Mouse (Mus musculus): ENCODE measurements around the gene Prkci. TPM values are rescaled to one million over a fixed set of nuclear protein-coding genes. Genes with fewer than 3 reads are reported as not detected.

The Prkci gene
- polyA plus RNA-seq, 1 experiment = 240 TPM

DNA sequence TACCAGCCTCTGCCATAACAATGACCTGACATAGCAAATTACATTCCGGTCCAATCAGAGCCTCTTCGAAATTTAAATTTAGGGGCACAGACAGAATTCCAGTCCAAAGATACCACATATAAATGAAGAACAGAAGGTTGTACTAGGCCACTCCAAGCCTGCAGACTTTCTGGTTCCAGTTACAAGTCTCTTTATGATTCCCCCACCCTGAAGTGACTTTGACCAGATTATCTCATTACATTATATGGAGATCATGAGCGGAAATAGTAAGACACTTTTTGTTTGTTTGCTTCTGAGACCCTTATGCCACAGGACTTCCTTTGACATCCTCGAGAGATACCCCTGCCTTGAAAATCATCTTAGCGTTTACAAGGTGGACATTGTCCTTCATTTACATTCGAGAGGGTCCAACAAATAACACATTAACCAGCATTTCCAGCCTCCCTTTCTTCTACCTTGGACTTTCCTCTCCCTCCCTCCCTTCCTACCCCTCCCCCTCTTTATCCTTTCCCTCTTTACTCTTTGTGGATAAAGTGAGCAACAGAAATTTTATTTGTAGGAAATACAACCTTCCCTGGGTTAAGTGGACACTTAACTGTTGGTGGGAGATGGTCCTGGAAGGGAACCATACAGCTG lies 81.6 kb downstream of the Prkci start:
- TF ChIP-seq CTCF (IDR thresholded peaks at IDR 0.05; ENCODE audit: low read depth, low read length) (no peak), EP300 (IDR thresholded peaks at IDR 0.05; ENCODE audit: insufficient read depth, low read depth, low read length) (no peak)
- no peak overlapping the region for H3K27ac ChIP-seq (ENCODE audit: insufficient read depth, low read length)
- no peaks in the 10 kb centered on the region for H3K9me3 ChIP-seq (replicated peaks; ENCODE audit: control insufficient read depth, insufficient read depth, low read length, poor library complexity, severe bottlenecking)
- no peaks in the 10 kb centered on the region for H3K36me3 ChIP-seq (ENCODE audit: control insufficient read depth, insufficient read depth, low read length, poor library complexity, severe bottlenecking)
- no peak overlapping the region for H3K4me3 ChIP-seq (ENCODE audit: low read depth, low read length)
- H3K9ac ChIP-seq (ENCODE audit: low read depth, poor library complexity, severe bottlenecking) = no peak overlapping the region
- H3K27me3 ChIP-seq (ENCODE audit: control insufficient read depth, insufficient read depth, low read length, poor library complexity, severe bottlenecking) = no peaks in the 10 kb centered on the region
- H3K4me1 ChIP-seq (ENCODE audit: control insufficient read depth, insufficient read depth, low read length) = no peaks in the 10 kb centered on the region

DNA sequence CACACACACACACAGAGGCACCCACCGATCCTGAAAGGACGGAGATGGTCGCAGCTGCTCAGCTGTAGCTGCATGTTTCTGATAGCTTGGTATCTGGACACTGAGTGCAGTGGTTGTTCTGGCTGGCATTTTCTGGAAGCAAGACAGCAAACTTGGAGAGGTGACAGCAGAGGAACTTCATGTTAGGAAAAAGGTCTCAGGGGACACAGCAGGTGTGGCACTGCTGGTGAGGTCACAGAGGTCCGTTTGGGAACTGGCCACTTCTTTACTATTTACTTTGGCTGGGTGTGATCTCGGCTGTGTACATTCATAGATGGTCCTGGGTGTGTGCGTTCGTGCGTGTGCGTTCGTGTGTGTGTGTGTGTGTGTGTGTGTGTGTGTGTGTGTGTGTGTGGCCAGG lies 83.9 kb downstream of the Prkci start:
- Histone ChIP-seq H3K27me3 (ENCODE audit: control insufficient read depth, insufficient read depth, low read length, poor library complexity, severe bottlenecking) (no peaks in the 10 kb centered on the region), H3K9ac (ENCODE audit: low read depth, poor library complexity, severe bottlenecking) (no peak overlapping the region), H3K36me3 (ENCODE audit: control insufficient read depth, insufficient read depth, low read length, poor library complexity, severe bottlenecking) (no peaks in the 10 kb centered on the region), H3K27ac (ENCODE audit: insufficient read depth, low read length) (no peak overlapping the region), H3K4me1 (ENCODE audit: control insufficient read depth, insufficient read depth, low read length) (no peaks in the 10 kb centered on the region), H3K4me3 (ENCODE audit: low read depth, low read length) (no peak overlapping the region), H3K9me3 (replicated peaks; ENCODE audit: control insufficient read depth, insufficient read depth, low read length, poor library complexity, severe bottlenecking) (no peaks in the 10 kb centered on the region)
- TF ChIP-seq CTCF (IDR thresholded peaks at IDR 0.05; ENCODE audit: low read depth, low read length) = no peak
- no peak for TF ChIP-seq POLR2A (IDR thresholded peaks at IDR 0.05; ENCODE audit: insufficient read depth, low read length)
- no peak for TF ChIP-seq EP300 (IDR thresholded peaks at IDR 0.05; ENCODE audit: insufficient read depth, low read depth, low read length)

DNA sequence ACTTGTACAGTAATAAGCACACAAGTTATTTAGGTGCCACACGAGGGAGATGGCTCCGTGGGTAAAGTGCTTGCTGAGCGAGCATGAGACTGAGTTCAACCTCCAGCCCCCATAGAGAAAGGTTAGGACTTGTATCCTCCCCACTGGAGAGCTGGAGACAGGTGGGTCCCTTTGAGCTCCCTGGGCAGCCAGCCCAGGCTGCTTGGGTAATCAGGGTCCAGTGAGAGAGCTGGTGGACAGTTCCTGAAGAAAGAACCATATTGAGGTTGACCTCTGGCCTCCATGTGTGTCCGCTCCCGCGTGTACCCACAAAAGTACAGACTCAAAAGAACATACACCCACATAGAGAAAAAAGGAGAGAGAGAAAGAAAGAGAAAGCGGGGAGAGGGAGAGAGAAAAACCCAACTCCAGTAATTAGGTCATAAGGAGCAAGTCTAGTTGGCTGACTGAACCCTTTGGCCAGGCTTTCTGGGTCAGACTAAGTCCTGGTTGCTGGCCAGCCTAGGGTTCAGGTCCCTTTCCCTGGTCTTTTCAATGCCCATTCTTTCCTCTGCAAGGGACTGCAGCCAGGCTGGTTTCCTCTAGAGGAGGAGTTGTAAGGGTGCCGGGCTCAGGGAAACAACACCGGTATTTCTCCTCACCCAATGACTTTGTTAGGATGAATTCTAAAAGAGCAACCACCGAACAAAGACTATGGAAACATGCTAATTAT lies 85.4 kb downstream of the Prkci start:
- no peak overlapping the region for H3K27ac ChIP-seq (ENCODE audit: insufficient read depth, low read length)
- no peak overlapping the region for H3K4me3 ChIP-seq (ENCODE audit: low read depth, low read length)

DNA sequence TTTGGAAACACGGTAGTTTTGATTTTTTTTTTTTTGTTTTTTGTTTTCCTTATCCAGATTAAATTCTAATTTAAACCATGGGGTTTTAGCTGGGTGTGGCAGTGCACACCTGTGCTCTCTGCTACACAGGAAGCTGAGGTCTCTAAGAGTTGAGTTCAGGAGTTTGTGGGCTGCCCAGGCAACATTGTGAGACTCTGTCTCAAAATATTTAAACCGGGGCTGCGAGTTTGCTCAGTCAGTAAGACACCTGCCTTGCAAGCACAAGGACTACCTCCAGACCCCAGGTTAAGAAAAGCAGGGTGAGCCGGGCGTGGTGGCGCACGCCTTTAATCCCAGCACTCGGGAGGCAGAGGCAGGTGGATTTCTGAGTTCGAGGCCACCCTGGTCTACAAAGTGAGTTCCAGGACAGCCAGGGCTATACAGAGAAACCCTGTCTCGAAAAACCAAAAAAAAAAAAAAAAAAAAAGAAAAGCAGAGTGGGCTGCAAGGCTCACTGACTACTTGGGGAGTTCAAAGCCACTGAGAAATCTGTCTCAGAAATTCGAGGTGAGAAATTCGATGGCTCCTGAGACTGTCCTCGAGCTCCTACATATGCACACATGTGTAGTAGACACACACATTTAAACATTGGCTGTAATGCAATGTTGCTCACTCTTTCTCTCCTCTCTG lies 87.4 kb downstream of the Prkci start:
- H3K4me1 ChIP-seq (ENCODE audit: control insufficient read depth, insufficient read depth, low read length) = peaks cover 3% of the 10 kb centered on the region

More for the DNA sequence above, 85.4 kb downstream of the Prkci start:
- Histone ChIP-seq H3K9me3 (replicated peaks; ENCODE audit: control insufficient read depth, insufficient read depth, low read length, poor library complexity, severe bottlenecking) (no peaks in the 10 kb centered on the region), H3K9ac (ENCODE audit: low read depth, poor library complexity, severe bottlenecking) (no peak overlapping the region), H3K4me1 (ENCODE audit: control insufficient read depth, insufficient read depth, low read length) (no peaks in the 10 kb centered on the region), H3K36me3 (ENCODE audit: control insufficient read depth, insufficient read depth, low read length, poor library complexity, severe bottlenecking) (no peaks in the 10 kb centered on the region), H3K27me3 (ENCODE audit: control insufficient read depth, insufficient read depth, low read length, poor library complexity, severe bottlenecking) (no peaks in the 10 kb centered on the region)
- TF ChIP-seq EP300 (IDR thresholded peaks at IDR 0.05; ENCODE audit: insufficient read depth, low read depth, low read length) (no peak), CTCF (IDR thresholded peaks at IDR 0.05; ENCODE audit: low read depth, low read length) (no peak), POLR2A (IDR thresholded peaks at IDR 0.05; ENCODE audit: insufficient read depth, low read length) (no peak)

DNA sequence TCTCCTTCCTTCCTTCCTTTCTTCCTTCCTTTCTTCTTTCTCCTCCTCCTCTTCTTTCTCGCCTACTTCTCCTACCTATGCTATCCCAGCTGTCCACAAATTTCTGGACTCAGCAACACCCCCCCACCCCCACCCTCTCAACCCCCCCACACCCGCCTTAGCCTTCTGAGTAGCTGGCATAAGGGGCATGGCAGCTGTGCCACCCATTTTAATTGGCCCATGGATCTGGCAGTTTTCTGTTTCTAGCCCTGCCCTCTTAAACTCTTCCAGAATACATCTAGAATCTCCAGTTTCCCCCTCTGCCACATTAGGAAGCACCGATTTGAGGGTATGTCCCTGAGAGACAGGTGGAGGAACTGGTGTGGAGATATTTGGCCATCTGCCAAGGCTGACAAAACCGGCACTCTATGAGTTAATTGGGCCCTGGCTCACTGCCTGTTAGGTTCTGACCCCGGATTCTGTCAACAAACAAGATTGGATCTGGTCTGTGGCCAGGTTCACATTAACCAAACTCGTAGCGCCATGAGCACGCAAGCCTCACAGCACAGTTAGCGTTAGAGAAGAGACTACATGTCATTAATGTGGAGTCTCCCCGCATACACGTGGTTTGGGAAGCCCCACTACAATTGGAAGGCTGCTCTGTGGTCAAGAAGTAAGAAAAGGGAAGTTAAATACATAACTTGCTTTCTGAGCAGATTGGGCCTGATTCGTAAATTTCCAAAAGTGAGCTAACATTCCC lies 88.1 kb downstream of the Prkci start:
- H3K27me3 ChIP-seq (ENCODE audit: control insufficient read depth, insufficient read depth, low read length, poor library complexity, severe bottlenecking) = no peaks in the 10 kb centered on the region
- TF ChIP-seq POLR2A (IDR thresholded peaks at IDR 0.05; ENCODE audit: insufficient read depth, low read length) (no peak), EP300 (IDR thresholded peaks at IDR 0.05; ENCODE audit: insufficient read depth, low read depth, low read length) (no peak), CTCF (IDR thresholded peaks at IDR 0.05; ENCODE audit: low read depth, low read length) (no peak)
- H3K4me1 ChIP-seq (ENCODE audit: control insufficient read depth, insufficient read depth, low read length) = peaks cover 4% of the 10 kb centered on the region
- no peak overlapping the region for H3K4me3 ChIP-seq (ENCODE audit: low read depth, low read length)
- H3K9me3 ChIP-seq (replicated peaks; ENCODE audit: control insufficient read depth, insufficient read depth, low read length, poor library complexity, severe bottlenecking) = no peaks in the 10 kb centered on the region
- H3K9ac ChIP-seq (ENCODE audit: low read depth, poor library complexity, severe bottlenecking) = no peak overlapping the region
- H3K27ac ChIP-seq (ENCODE audit: insufficient read depth, low read length) = no peak overlapping the region
- H3K36me3 ChIP-seq (ENCODE audit: control insufficient read depth, insufficient read depth, low read length, poor library complexity, severe bottlenecking) = no peaks in the 10 kb centered on the region

More for the DNA sequence above, 87.4 kb downstream of the Prkci start:
- no peak overlapping the region for H3K4me3 ChIP-seq (ENCODE audit: low read depth, low read length)
- no peak overlapping the region for H3K9ac ChIP-seq (ENCODE audit: low read depth, poor library complexity, severe bottlenecking)
- H3K27ac ChIP-seq (ENCODE audit: insufficient read depth, low read length) = no peak overlapping the region
- no peaks in the 10 kb centered on the region for H3K27me3 ChIP-seq (ENCODE audit: control insufficient read depth, insufficient read depth, low read length, poor library complexity, severe bottlenecking)
- H3K9me3 ChIP-seq (replicated peaks; ENCODE audit: control insufficient read depth, insufficient read depth, low read length, poor library complexity, severe bottlenecking) = no peaks in the 10 kb centered on the region
- no peaks in the 10 kb centered on the region for H3K36me3 ChIP-seq (ENCODE audit: control insufficient read depth, insufficient read depth, low read length, poor library complexity, severe bottlenecking)
- TF ChIP-seq EP300 (IDR thresholded peaks at IDR 0.05; ENCODE audit: insufficient read depth, low read depth, low read length) = no peak
- TF ChIP-seq CTCF (IDR thresholded peaks at IDR 0.05; ENCODE audit: low read depth, low read length) = no peak
- no peak for TF ChIP-seq POLR2A (IDR thresholded peaks at IDR 0.05; ENCODE audit: insufficient read depth, low read length)
